Mouse (Mus musculus): ENCODE measurements at regions not wholly inside any gene's neighbourhood (a gene's known extent, or its start where the extent isn't known, plus 50 kb on each side); places are given as distances from the start of the nearest gene placed in this dataset.

DNA sequence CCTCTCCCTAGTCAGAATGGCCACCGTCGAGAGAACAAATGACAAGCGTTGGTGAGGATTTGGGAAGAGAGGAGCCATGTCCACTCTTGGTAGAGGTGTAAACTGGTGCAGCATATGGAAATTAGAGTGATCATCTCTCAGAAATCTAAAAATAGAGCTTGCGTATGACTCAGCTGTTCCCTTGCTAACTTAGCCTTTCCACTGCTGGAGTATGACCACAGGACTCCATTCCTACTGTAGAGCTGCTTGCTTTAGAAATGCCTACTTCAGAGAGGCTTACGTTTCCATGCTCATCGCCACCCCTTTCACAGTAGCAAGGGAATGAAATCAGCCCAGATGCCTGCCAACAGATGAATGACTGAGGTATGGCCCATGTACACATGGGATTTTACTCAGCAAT is 277.4 kb downstream of the Gpat3 start:
- TF ChIP-seq CTCF (IDR thresholded peaks at IDR 0.05; ENCODE audit: insufficient read depth, low read depth, low read length) (no peak), POLR2A (IDR thresholded peaks at IDR 0.05; ENCODE audit: insufficient read depth, low read depth, low read length) (no peak)

Data from olfactory bulb, adult 2 months (tissue).